Mouse (Mus musculus): ENCODE data around the gene Prc1.
"Not testable (repeated sequence)": the region's sequence is repeated elsewhere in the genome, so short reads cannot be mapped to it uniquely, and the experiment has no call there.

Prc1 gene

DNA sequence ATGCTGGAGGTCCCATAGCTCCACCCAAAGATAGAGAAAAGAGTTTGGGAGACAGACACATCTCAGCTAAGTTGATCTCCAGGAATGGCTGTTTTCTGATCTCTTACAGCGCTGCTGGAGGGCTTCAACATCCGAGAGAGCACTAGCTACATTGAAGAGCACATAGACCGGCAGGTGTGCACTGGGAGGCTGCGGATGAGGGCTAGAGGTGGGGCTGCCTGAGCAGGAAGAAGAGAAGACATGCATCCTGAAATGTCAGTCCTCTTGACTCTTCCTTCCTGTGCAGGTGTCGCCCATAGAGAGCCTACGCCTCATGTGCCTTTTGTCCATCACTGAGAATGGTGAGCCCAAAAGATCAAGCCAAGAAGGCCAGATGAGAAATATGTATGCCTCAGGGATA is 8.5 kb upstream of the Prc1 start:
- no peak for DNase-seq

GRCm38 (mm10) chr7:80287736-80288135 is 6.5 kb upstream of the Prc1 start:
- no peak for DNase-seq

- DNase-seq = no peak
Measured at GRCm38 (mm10) chr7:80294764-80295648, 756 bp downstream of the Prc1 start.

DNA sequence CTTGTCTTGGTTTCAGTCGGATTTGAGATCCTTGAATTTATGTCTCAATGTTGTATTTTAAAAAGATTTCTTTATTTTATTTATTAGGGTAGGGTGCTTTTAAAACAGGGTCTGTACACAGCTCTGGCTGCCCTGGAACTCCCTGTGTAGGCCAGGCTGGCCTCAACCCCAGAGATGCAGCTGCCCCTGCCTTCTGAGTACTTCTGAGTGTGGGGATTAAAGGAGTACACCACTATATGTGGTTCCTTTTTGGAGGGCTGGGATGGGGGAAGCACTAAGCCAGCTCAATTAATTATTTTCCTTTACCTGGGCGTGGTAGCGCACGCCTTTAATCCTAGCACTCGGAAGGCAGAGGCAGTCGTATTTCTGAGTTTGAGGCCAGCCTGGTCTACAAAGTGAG is 2.2 kb downstream of the Prc1 start:
- no peak for DNase-seq

DNA sequence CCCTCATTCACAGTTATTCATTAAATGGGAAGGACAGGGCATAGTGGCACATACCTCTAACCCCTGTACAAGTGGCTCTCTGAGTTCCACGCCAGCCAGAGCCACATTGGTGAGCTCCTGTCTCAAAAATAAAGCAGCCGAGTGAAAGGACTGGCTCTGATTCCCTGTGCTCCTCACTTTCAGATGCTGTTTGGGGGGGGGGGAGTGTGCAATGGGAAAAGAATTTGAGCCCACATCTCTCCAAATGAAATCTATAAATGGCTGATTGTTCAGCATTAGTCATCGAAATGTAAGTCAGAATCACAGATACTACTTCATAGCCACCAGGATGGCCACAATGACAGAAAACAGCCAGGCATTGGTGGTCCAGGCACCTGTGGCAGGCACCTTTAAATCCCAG is 2.8 kb downstream of the Prc1 start:
- no peak for DNase-seq

- DNase-seq = no peak
Measured at GRCm38 (mm10) chr7:80298754-80299153, 4.5 kb downstream of the Prc1 start.

- DNase-seq = no peak
Measured at GRCm38 (mm10) chr7:80299568-80299967, 5.3 kb downstream of the Prc1 start.

DNA sequence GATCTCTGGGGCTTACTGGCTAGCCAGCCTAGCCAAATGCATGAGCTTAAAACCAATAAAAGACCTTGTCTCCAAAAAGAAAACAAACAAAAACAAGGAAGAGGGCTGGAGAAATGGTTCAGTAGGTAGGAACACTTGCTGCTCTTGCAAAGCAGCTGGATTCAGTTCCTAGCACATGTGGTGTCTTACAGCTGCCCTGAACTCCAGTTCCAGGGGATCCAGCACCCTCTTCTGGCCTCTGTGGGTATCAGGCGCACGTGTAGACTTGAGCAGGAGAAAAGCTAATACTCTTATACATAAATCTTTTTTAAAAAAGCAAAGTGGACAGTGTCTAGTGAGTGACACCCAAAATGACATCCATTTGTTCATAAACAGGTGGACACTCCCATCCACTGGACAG is 7.3 kb downstream of the Prc1 start:
- DNase-seq = no peak

DNA sequence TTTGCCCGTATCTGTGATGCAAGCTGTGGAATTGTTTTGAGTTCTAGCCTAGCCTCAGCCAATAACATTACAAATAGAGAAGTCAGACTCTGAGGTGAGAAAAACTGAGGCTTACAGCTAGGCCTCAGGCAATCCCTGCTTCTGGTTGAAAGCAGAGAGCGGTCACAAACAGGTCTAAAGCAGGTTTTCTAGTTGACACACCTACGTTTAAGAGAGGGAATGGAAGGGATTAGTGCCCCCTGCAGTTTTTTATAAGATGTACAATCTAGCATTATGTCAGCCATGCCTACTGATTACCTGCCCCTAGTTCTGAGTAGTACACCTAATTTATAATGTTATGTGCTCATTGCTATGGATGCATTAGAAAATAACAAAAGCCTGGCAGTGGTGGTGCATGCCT is 13.5 kb downstream of the Prc1 start:
- no peak for DNase-seq

DNA sequence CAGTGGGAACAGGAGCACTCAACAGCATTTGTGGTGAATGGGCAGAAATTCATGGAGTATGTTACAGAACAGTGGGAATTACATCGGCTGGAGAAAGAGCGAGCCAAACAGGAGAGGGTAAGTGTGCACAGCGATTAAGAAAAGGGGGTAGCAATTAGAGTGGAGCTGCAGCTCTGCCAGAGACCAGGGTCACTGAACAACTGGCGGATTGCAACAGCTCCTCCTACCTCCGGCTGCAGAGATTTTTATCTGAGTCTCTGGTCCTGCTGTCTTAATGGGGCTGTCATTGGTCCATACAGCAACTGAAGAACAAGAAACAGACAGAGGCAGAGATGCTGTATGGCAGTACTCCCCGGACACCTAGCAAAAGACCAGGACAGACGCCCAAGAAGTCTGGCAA is 16.5 kb downstream of the Prc1 start:
- DNase-seq = no peak

DNA sequence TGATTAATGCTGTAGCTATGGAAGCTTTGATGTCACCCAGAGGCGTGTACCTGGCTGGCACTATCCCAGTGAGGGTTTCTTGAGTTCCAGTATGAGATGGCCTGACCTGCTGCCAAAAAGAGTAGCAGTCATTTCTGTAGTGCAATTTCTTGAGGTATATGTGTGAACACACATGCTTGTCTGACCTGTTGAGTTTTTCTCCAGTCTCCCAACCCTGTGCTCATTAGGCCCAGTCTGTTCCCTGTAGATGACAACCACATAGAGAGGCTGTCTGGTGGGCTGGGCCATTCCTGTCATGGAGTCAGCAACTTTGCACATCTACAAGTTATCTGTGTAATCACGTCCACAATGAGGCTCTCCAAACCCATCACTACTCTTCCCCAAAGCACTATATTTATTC is 21.5 kb downstream of the Prc1 start:
- DNase-seq = no peak

- no peak for DNase-seq
Measured at GRCm38 (mm10) chr7:80317439-80318115, 23.3 kb downstream of the Prc1 start.

- DNase-seq = no peak
Measured at GRCm38 (mm10) chr7:80318670-80319069, 24.4 kb downstream of the Prc1 start.

DNA sequence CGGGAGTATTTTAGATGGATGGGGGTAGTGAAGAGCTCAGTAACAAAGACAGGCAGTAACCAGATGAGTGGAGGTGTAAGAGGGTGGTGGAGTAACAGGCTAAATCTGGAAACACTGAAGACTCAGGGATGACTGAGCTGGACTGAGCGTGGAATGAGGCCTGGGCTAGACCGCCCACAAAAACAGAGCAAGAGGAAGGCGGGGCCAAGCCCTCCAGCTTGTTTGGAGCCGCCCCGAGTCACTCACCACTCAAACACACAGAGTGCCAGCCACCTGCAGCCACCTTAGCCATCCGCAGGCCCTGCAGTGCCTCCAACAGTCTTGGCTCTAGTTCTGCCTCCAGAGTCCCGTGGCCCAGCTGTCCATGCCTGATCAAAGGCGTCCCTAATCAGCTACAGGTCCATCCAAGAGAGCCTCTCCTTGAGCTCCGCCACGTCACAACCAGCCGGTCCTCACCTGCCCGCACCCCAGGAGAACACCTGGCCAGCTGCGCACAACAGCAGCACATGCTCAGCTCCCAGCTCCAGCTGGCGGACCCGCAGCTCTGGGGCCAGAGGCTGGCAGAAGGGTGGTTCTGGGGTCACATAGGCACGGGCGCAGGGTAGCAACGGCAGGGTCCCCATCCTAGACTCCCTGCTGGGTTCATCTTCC is 25.7 kb downstream of the Prc1 start:
- peak; percentile 45 for DNase-seq

GRCm38 (mm10) chr7:80323336-80323735 is 29.1 kb downstream of the Prc1 start:
- DNase-seq = peak; percentile 42

DNA sequence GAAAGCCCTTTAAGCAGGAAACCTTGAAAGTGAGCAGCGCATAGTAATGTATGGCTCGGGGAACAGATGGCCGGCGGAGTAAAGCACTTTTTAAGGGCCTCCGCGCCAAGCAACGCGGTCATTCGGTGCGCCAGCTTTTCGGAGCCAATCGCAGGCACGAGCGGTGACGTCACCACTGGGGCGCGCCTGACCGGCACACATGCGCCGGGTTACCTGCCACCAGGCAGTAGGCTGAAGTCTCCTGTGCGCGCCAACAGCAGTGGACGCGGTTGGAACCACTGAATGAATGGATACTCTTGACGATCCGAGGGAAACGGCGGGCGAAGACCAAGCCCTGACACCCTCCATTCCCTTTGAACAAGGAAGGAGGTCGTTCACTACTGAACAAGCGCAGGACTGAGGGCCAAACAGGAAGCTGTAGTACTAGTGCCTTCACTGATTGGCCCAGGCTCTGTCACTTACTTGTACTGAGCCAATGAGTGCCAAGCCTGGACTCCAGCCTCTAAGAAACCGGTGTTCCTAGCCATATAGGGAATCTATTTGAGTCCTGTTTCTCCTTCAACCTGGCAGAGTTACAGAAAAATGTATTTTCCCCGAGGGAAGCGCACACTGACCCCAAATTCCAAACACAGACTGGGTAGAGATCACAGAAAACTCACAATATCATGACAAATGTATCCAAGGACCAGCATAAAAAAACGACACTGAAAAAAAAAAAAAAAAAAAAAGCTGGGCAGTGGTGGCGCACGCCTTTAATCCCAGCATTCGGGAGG is 30.0 kb downstream of the Prc1 start, which contains the start of gene Rccd1:
Rccd1 (minus strand) TSS at position 412 of the 773 bp plus-strand sequence.
- DNase-seq = peak; percentile 97

DNA sequence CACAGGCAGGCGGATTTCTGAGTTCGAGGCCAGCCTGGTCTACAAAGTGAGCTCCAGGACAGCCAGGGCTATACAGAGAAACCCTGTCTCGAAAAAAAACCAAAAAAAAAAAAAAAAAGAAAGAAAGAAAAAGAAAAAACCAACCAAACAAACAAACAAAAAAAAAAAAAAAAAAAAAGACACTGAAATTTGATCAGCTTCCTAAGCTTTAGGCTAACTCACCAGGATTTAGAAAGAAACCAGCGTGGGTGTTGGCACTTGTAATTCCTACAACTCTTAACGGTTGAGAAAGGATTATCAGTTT is 30.5 kb downstream of the Prc1 start:
- not testable (repeated sequence) for DNase-seq

GRCm38 (mm10) chr7:80325292-80325868 is 31.1 kb downstream of the Prc1 start:
- DNase-seq = peak; percentile 53

GRCm38 (mm10) chr7:80326076-80326475 is 31.8 kb downstream of the Prc1 start:
- DNase-seq = peak; percentile 65

DNA sequence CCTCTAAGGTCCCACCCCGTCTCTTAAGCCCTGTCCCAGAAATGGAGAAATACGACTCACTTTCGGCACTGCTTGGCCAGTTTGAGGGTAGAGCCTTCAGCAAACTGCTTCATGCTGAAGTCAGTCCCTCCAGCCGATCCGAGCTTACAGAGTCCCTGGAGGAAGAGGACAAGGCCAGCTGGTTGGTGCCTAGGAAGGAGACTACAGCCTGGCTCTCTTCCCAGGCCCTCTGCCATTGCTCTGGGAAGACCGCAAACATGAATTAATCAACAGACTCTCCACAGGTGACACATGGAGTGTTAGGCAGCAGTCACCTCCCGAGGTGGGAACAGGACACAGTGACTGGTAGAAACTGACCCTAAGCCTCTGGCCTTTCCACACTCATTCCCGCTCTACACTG is 36.0 kb downstream of the Prc1 start:
- DNase-seq = peak; percentile 71

GRCm38 (mm10) chr7:80331433-80331832 is 37.2 kb downstream of the Prc1 start:
- peak; percentile 41 for DNase-seq

GRCm38 (mm10) chr7:80334848-80335247 is 40.6 kb downstream of the Prc1 start:
- DNase-seq = no peak

- DNase-seq = no peak
Measured at GRCm38 (mm10) chr7:80336932-80337331, 42.7 kb downstream of the Prc1 start.
